Mouse (Mus musculus): ENCODE measurements around the gene Tbc1d4. TPM values are rescaled to one million over a fixed set of nuclear protein-coding genes. Genes with fewer than 3 reads are reported as not detected.

The Tbc1d4 gene
- polyA plus RNA-seq, 1 experiment from 2014 or later, result 20.5 TPM

DNA sequence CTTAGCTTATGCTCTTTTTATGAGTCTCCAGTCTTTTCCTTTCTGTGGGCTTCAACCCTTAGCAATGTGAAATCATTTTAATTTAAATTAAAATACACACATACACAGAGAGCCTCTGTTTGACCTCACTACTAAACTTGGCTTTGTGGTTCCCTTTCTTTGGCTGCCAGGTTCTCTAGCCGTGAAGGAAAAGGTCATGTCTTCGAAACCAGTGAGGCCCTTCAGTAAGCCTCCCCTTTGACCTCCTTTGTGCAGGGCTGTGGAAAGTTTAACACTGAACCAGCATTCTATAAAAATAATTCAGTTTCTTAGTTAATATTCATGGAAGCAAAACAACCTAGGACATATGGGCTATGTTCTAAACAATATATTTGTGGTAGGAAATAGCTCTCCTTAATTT lies 78.5 kb downstream of the Tbc1d4 start:
- Histone ChIP-seq H3K4me2 (ENCODE audit: low read length) (no peak overlapping the region), H3K9ac (ENCODE audit: low read length) (no peak overlapping the region), H3K4me3 (ENCODE audit: control insufficient read depth in 1 of 2, insufficient read depth in 1 of 2, low read depth in 1 of 2, low read length in 2 of 2) (no peak overlapping the region), H3K27ac (replicated peaks in 1 of 2; ENCODE audit: control insufficient read depth in 1 of 2, insufficient read depth in 1 of 2, low read depth in 2 of 2, low read length in 2 of 2) (no peak overlapping the region), H3K36me3 (ENCODE audit: control insufficient read depth, insufficient read depth, low read length) (no peaks in the 10 kb centered on the region), H3K9me3 (ENCODE audit: control insufficient read depth, low read length) (no peaks in the 10 kb centered on the region), H3K4me1 (ENCODE audit: control insufficient read depth in 2 of 2, insufficient read depth in 2 of 2, low read length in 2 of 2) (peaks cover 10 to 30% of the 10 kb centered on the region in 2 experiments), H3K27me3 (ENCODE audit: control insufficient read depth, insufficient read depth, low read length) (no peaks in the 10 kb centered on the region)
- no peak for ATAC-seq (ENCODE audit: insufficient number of reproducible peaks, insufficient read depth, low FRiP score, low read depth)
- 66% methylated on average over 2 of the region's 2 CpGs for WGBS

DNA sequence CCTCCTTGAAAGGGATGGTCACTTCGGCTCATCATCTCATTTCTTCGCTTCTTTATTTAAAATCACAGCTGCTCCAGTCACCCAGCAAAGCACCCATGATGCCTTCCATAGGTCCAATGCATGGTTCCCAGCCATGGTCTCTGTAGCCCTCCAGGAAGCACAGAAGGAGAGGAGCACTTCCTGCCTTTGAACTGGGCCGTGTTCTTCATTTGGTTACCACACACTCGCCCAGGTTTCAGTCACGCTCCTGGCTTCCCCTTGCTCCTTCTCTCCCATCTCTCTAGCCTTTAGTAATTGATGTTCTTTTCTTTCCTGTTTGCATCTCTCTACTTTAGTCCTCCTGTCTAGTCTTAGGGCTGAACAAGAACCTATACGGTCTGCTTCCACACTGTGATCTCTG lies 79.8 kb downstream of the Tbc1d4 start:
- H3K4me2 ChIP-seq (ENCODE audit: low read length), result no peak overlapping the region
- no peak overlapping the region for H3K4me3 ChIP-seq (ENCODE audit: control insufficient read depth in 1 of 2, insufficient read depth in 1 of 2, low read depth in 1 of 2, low read length in 2 of 2)
- no peaks in the 10 kb centered on the region for H3K9me3 ChIP-seq (ENCODE audit: control insufficient read depth, low read length)
- H3K27ac ChIP-seq (replicated peaks in 1 of 2; ENCODE audit: control insufficient read depth in 1 of 2, insufficient read depth in 1 of 2, low read depth in 2 of 2, low read length in 2 of 2), result no peak overlapping the region
- peaks cover 10 to 30% of the 10 kb centered on the region in 2 experiments for H3K4me1 ChIP-seq (ENCODE audit: control insufficient read depth in 2 of 2, insufficient read depth in 2 of 2, low read length in 2 of 2)
- no peak overlapping the region for H3K9ac ChIP-seq (ENCODE audit: low read length)
- H3K36me3 ChIP-seq (ENCODE audit: control insufficient read depth, insufficient read depth, low read length), result no peaks in the 10 kb centered on the region
- no peaks in the 10 kb centered on the region for H3K27me3 ChIP-seq (ENCODE audit: control insufficient read depth, insufficient read depth, low read length)
- no peak for ATAC-seq (ENCODE audit: insufficient number of reproducible peaks, insufficient read depth, low FRiP score, low read depth)
- WGBS, result 87% methylated on average over 6 of the region's 6 CpGs

DNA sequence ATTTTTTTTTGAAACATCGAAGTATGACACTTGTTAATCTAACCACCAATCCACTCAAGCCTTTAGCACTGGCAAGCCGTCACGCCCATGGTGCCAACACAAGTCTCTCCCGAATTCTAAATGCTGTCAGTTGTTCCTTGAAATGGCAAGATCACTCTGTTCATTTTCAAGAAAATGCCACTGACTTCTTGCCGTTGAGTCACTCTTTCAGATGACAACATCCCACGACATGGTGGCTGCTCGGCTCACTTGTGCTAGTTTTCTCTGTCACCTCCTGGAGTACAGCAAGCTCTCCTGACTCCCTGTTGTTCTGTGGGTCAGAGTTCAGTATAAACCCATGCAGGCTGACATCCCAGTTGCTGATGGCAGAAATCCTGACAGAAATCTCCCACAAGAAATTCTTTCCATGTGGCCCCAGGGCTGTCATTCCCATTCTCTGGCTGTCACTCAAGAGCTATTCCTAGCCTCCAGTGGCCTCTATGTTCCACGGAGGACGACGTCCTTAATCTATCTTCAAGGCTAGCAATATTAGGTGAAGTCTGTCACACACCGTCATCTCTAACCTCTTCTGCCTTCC lies 81.5 kb downstream of the Tbc1d4 start:
- H3K9me3 ChIP-seq (ENCODE audit: control insufficient read depth, low read length), result no peaks in the 10 kb centered on the region
- H3K4me1 ChIP-seq (ENCODE audit: control insufficient read depth in 2 of 2, insufficient read depth in 2 of 2, low read length in 2 of 2), result peaks cover 8 to 26% of the 10 kb centered on the region in 2 experiments
- no peak overlapping the region for H3K4me3 ChIP-seq (ENCODE audit: control insufficient read depth in 1 of 2, insufficient read depth in 1 of 2, low read depth in 1 of 2, low read length in 2 of 2)
- H3K4me2 ChIP-seq (ENCODE audit: low read length), result no peak overlapping the region
- WGBS, result 63% methylated on average over 11 of the region's 11 CpGs
- H3K9ac ChIP-seq (ENCODE audit: low read length), result no peak overlapping the region
- no peaks in the 10 kb centered on the region for H3K36me3 ChIP-seq (ENCODE audit: control insufficient read depth, insufficient read depth, low read length)
- no peaks in the 10 kb centered on the region for H3K27me3 ChIP-seq (ENCODE audit: control insufficient read depth, insufficient read depth, low read length)
- H3K27ac ChIP-seq (replicated peaks in 1 of 2; ENCODE audit: control insufficient read depth in 1 of 2, insufficient read depth in 1 of 2, low read depth in 2 of 2, low read length in 2 of 2), result peak overlapping the region in 1 of 2 experiments; percentile 1; a peak in 2 of 4 replicates
- no peak for ATAC-seq (ENCODE audit: insufficient number of reproducible peaks, insufficient read depth, low FRiP score, low read depth)

DNA sequence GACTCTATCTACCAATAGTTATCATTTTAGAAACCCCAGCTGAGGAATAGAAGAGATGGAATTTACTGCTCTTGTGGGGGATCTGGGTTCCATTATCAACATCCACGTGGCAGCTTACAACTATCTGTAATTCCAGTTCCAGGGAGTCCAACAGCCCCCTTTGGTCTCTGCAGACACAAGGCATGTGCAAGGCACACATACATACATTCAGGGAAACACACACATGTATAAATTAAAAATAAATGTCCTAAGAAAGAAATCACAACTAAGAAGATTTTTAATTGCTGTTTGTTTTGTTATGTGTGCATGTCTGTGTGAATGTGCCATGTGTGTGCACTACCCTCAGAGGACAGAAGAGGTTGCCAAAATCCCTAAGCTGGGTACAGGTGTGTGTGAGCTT lies 82.5 kb downstream of the Tbc1d4 start:
- 32% methylated on average over 1 of the region's 1 CpGs for WGBS
- no peak overlapping the region for H3K27ac ChIP-seq (replicated peaks in 1 of 2; ENCODE audit: control insufficient read depth in 1 of 2, insufficient read depth in 1 of 2, low read depth in 2 of 2, low read length in 2 of 2)
- no peak overlapping the region for H3K9ac ChIP-seq (ENCODE audit: low read length)
- no peaks in the 10 kb centered on the region for H3K9me3 ChIP-seq (ENCODE audit: control insufficient read depth, low read length)
- H3K4me2 ChIP-seq (ENCODE audit: low read length), result no peak overlapping the region
- no peaks in the 10 kb centered on the region for H3K27me3 ChIP-seq (ENCODE audit: control insufficient read depth, insufficient read depth, low read length)
- peaks cover 6 to 15% of the 10 kb centered on the region in 2 experiments for H3K4me1 ChIP-seq (ENCODE audit: control insufficient read depth in 2 of 2, insufficient read depth in 2 of 2, low read length in 2 of 2)
- H3K36me3 ChIP-seq (ENCODE audit: control insufficient read depth, insufficient read depth, low read length), result no peaks in the 10 kb centered on the region
- H3K4me3 ChIP-seq (ENCODE audit: control insufficient read depth in 1 of 2, insufficient read depth in 1 of 2, low read depth in 1 of 2, low read length in 2 of 2), result no peak overlapping the region
- no peak for ATAC-seq (ENCODE audit: insufficient number of reproducible peaks, insufficient read depth, low FRiP score, low read depth)

DNA sequence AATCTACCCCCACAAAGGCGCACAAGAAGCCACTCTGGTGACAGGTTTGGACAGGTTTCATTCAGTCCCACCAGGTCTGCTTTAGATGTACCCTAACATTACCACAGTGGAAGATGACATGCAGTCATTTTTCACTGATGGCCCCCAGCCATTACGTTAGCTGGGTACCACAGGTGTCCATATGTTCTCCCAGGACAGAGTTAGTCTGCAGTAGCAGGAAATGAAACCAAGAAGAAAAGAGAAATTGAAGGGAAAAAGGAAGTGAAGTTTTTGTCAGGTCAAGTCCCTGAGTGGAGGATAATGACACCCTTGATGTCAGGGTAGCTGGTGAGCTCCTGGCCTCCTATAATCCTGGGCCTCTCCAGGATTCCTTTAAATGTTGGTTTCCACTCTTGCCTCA lies 89.0 kb downstream of the Tbc1d4 start:
- 91% methylated on average over 2 of the region's 2 CpGs for WGBS
- peaks cover 7 to 14% of the 10 kb centered on the region in 2 experiments for H3K4me1 ChIP-seq (ENCODE audit: control insufficient read depth in 2 of 2, insufficient read depth in 2 of 2, low read length in 2 of 2)
- H3K36me3 ChIP-seq (ENCODE audit: control insufficient read depth, insufficient read depth, low read length), result no peaks in the 10 kb centered on the region
- no peaks in the 10 kb centered on the region for H3K9me3 ChIP-seq (ENCODE audit: control insufficient read depth, low read length)
- ATAC-seq (ENCODE audit: insufficient number of reproducible peaks, insufficient read depth, low FRiP score, low read depth), result no peak
- H3K4me2 ChIP-seq (ENCODE audit: low read length), result no peak overlapping the region
- no peaks in the 10 kb centered on the region for H3K27me3 ChIP-seq (ENCODE audit: control insufficient read depth, insufficient read depth, low read length)
- no peak overlapping the region for H3K9ac ChIP-seq (ENCODE audit: low read length)
- no peak overlapping the region for H3K4me3 ChIP-seq (ENCODE audit: control insufficient read depth in 1 of 2, insufficient read depth in 1 of 2, low read depth in 1 of 2, low read length in 2 of 2)
- no peak overlapping the region for H3K27ac ChIP-seq (replicated peaks in 1 of 2; ENCODE audit: control insufficient read depth in 1 of 2, insufficient read depth in 1 of 2, low read depth in 2 of 2, low read length in 2 of 2)

DNA sequence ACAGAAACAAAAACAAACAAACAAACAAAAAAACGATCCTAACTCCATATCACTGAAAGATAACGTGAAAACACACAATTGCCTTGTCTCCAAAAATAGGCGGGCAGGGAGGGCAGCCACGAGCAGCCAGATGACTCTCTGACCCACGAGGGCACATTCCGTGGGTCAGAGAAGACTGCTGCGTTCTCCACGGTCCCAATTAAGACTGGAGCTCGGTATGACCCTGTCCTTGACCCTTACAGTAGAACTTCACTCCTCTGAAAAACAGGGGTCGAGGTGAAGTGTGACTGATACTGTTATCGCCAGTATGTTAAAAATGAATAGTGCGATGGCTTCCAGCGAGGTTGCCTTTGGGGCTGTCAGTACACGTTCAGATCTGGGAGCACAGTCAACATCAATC lies 90.7 kb downstream of the Tbc1d4 start:
- Histone ChIP-seq H3K27ac (replicated peaks in 1 of 2; ENCODE audit: control insufficient read depth in 1 of 2, insufficient read depth in 1 of 2, low read depth in 2 of 2, low read length in 2 of 2) (peak overlapping the region; percentile 75 to 77), H3K4me3 (ENCODE audit: control insufficient read depth in 1 of 2, insufficient read depth in 1 of 2, low read depth in 1 of 2, low read length in 2 of 2) (peak overlapping the region; percentile 9 to 20; a peak in 2 of 4 replicates), H3K27me3 (ENCODE audit: control insufficient read depth, insufficient read depth, low read length) (no peaks in the 10 kb centered on the region), H3K4me1 (ENCODE audit: control insufficient read depth in 2 of 2, insufficient read depth in 2 of 2, low read length in 2 of 2) (peaks cover 9 to 19% of the 10 kb centered on the region in 2 experiments), H3K9ac (ENCODE audit: low read length) (peak overlapping the region; percentile 51), H3K9me3 (ENCODE audit: control insufficient read depth, low read length) (no peaks in the 10 kb centered on the region), H3K4me2 (ENCODE audit: low read length) (peak overlapping the region; percentile 64), H3K36me3 (ENCODE audit: control insufficient read depth, insufficient read depth, low read length) (no peaks in the 10 kb centered on the region)
- WGBS, result 11% methylated on average over 14 of the region's 14 CpGs
- no peak for ATAC-seq (ENCODE audit: insufficient number of reproducible peaks, insufficient read depth, low FRiP score, low read depth)

DNA sequence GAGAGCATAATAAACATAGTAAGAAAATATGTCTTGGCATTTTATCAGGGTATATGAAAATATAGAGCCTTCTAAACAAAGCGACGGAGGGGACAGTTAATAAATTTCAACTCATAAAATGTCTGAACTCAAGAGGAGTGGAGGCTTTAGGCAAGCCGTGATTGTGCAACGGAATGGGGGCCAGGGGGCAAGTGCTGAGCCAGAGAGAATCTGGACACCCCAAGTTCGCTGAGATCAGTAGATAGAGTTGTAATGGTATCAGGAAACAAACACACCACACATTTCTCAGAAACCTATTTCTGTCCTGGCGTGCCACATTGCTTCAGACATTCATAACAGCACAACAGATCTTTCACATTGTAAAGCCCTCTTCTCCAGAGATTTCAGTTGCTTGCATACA lies 91.2 kb downstream of the Tbc1d4 start:
- 46% methylated on average over 6 of the region's 6 CpGs for WGBS
- H3K9me3 ChIP-seq (ENCODE audit: control insufficient read depth, low read length), result no peaks in the 10 kb centered on the region
- no peak for ATAC-seq (ENCODE audit: insufficient number of reproducible peaks, insufficient read depth, low FRiP score, low read depth)
- peak overlapping the region; percentile 64 for H3K4me2 ChIP-seq (ENCODE audit: low read length)
- peaks cover 9 to 21% of the 10 kb centered on the region in 2 experiments for H3K4me1 ChIP-seq (ENCODE audit: control insufficient read depth in 2 of 2, insufficient read depth in 2 of 2, low read length in 2 of 2)
- H3K9ac ChIP-seq (ENCODE audit: low read length), result peak overlapping the region; percentile 51
- H3K4me3 ChIP-seq (ENCODE audit: control insufficient read depth in 1 of 2, insufficient read depth in 1 of 2, low read depth in 1 of 2, low read length in 2 of 2), result peak overlapping the region in 1 of 2 experiments; percentile 20; a peak in 2 of 4 replicates
- peak overlapping the region; percentile 75 to 77 for H3K27ac ChIP-seq (replicated peaks in 1 of 2; ENCODE audit: control insufficient read depth in 1 of 2, insufficient read depth in 1 of 2, low read depth in 2 of 2, low read length in 2 of 2)
- no peaks in the 10 kb centered on the region for H3K36me3 ChIP-seq (ENCODE audit: control insufficient read depth, insufficient read depth, low read length)
- H3K27me3 ChIP-seq (ENCODE audit: control insufficient read depth, insufficient read depth, low read length), result no peaks in the 10 kb centered on the region

DNA sequence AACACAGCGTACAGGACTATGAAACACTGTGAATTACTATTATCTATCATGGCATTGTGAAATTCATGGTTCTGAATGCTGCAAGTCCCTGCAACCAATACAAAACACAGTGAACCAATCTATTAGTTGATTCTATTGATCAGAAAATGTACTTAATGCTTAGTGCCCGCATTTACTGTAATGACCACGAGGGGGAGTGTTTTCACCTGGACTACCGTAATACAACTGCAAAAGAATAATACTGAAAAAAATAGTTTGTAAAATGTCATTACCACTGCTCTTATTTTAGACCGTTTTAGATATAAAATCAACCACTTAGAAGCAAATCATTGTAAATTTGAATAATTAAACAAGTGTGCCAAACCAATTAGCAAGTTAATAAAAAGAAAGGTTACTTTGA lies 91.7 kb downstream of the Tbc1d4 start:
- Histone ChIP-seq H3K36me3 (ENCODE audit: control insufficient read depth, insufficient read depth, low read length) (no peaks in the 10 kb centered on the region), H3K27ac (replicated peaks in 1 of 2; ENCODE audit: control insufficient read depth in 1 of 2, insufficient read depth in 1 of 2, low read depth in 2 of 2, low read length in 2 of 2) (no peak overlapping the region), H3K4me1 (ENCODE audit: control insufficient read depth in 2 of 2, insufficient read depth in 2 of 2, low read length in 2 of 2) (peaks cover 11 to 21% of the 10 kb centered on the region in 2 experiments), H3K9ac (ENCODE audit: low read length) (no peak overlapping the region), H3K4me2 (ENCODE audit: low read length) (no peak overlapping the region), H3K9me3 (ENCODE audit: control insufficient read depth, low read length) (no peaks in the 10 kb centered on the region), H3K27me3 (ENCODE audit: control insufficient read depth, insufficient read depth, low read length) (no peaks in the 10 kb centered on the region), H3K4me3 (ENCODE audit: control insufficient read depth in 1 of 2, insufficient read depth in 1 of 2, low read depth in 1 of 2, low read length in 2 of 2) (no peak overlapping the region)
- WGBS, result 18% methylated on average over 5 of the region's 5 CpGs
- no peak for ATAC-seq (ENCODE audit: insufficient number of reproducible peaks, insufficient read depth, low FRiP score, low read depth)

All from heart, embryonic 14.5 days (tissue).